Mouse (Mus musculus): ENCODE results near the gene Tgfbr1. TPM values are rescaled to one million over a fixed set of nuclear protein-coding genes. Genes with fewer than 3 reads are reported as not detected.

The Tgfbr1 gene
- polyA plus RNA-seq, 1 experiment, result 5.6 TPM

- no peak overlapping the region for H3K27ac ChIP-seq (ENCODE audit: control insufficient read depth, insufficient read depth, low read depth, low read length, poor library complexity)
- no peaks in the 10 kb centered on the region; the same call in 1 of the 2 replicates for H3K4me1 ChIP-seq (ENCODE audit: control insufficient read depth, insufficient read depth, low read length)
- TF ChIP-seq CTCF (IDR thresholded peaks at IDR 0.05; ENCODE audit: control insufficient read depth, insufficient read depth, low read length) (no peak), POLR2A (IDR thresholded peaks at IDR 0.05; ENCODE audit: borderline replicate concordance, control insufficient read depth, low read depth, low read length) (no peak)
- 87% methylated on average over 13 of the region's 13 CpGs for WGBS
- H3K4me3 ChIP-seq (replicated peaks; ENCODE audit: control insufficient read depth, low read depth, low read length), result no peak overlapping the region
These were observed 22.5 kb upstream of the Tgfbr1 start for GRCm38 (mm10) chr4:47330378-47331052.

DNA sequence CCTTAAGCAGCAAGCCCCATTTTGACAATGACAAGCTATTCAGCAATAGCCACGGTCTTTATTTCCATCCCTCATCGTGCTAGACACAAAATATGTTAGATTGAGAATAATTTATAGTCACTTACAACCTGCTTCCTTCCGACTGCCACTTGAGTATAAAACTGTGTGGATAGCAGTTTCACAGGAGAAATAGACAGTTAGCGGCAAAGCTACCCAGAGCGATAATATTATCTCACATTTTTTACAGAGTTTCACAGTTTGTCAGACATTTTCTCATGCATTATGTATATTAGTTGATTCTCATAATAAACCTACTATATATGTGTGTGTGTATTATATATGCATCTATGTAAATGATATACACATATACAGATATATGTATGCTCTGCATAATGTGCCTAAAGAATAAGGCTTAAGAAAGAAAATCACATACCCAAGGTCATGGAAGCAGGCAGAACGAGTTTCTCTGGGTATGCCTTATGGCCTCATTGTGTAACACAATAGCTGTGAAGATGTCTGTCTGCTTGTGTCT lies 20.1 kb upstream of the Tgfbr1 start:
- TF ChIP-seq POLR2A (IDR thresholded peaks at IDR 0.05; ENCODE audit: borderline replicate concordance, control insufficient read depth, low read depth, low read length) (no peak), CTCF (IDR thresholded peaks at IDR 0.05; ENCODE audit: control insufficient read depth, insufficient read depth, low read length) (no peak)
- no peaks in the 10 kb centered on the region; the same call in 1 of the 2 replicates for H3K4me1 ChIP-seq (ENCODE audit: control insufficient read depth, insufficient read depth, low read length)
- no peak overlapping the region for H3K27ac ChIP-seq (ENCODE audit: control insufficient read depth, insufficient read depth, low read depth, low read length, poor library complexity)
- 69% methylated on average over 6 of the region's 6 CpGs for WGBS
- H3K4me3 ChIP-seq (replicated peaks; ENCODE audit: control insufficient read depth, low read depth, low read length), result no peak overlapping the region

GRCm38 (mm10) chr4:47333541-47333940 lies 19.5 kb upstream of the Tgfbr1 start:
- 50% methylated on average over 3 of the region's 3 CpGs for WGBS
- H3K27ac ChIP-seq (ENCODE audit: control insufficient read depth, insufficient read depth, low read depth, low read length, poor library complexity), result no peak overlapping the region
- H3K4me3 ChIP-seq (replicated peaks; ENCODE audit: control insufficient read depth, low read depth, low read length), result no peak overlapping the region
- TF ChIP-seq CTCF (IDR thresholded peaks at IDR 0.05; ENCODE audit: control insufficient read depth, insufficient read depth, low read length) (no peak), POLR2A (IDR thresholded peaks at IDR 0.05; ENCODE audit: borderline replicate concordance, control insufficient read depth, low read depth, low read length) (no peak)
- H3K4me1 ChIP-seq (ENCODE audit: control insufficient read depth, insufficient read depth, low read length), result no peaks in the 10 kb centered on the region; the same call in 1 of the 2 replicates

DNA sequence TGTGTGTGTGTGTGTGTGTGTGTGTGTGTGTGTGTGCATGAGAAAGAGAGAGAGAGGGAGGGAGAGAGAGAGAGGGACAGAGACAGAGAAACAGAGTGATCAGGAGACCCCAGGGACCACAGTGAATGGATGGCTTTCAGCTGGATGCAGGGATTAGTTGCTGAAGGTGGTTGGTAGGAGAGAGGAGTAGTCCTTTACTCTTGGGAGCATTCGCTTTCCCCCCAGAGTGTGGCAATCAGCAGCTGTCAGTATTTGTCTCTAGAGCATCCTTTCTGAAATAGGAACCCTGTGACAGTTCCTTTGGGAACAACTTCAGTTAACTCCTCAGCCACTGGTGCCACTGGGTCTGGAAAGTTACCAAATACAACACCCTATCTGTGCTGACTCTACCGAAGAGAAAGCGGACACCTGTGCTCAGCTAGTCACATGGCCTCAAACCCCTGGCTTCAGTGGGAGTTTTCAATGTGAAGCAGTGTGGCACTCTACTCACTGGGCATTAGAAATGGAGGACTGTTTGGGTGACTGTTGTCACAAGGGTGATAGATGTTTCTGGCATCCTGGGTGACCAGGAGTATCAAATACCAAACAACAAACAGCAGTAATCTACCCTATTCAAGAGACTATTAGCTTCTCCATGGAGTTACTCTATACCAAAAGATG lies 16.0 kb upstream of the Tgfbr1 start:
- TF ChIP-seq POLR2A (IDR thresholded peaks at IDR 0.05; ENCODE audit: borderline replicate concordance, control insufficient read depth, low read depth, low read length) (no peak), CTCF (IDR thresholded peaks at IDR 0.05; ENCODE audit: control insufficient read depth, insufficient read depth, low read length) (no peak)
- no peaks in the 10 kb centered on the region; the same call in 1 of the 2 replicates for H3K4me1 ChIP-seq (ENCODE audit: control insufficient read depth, insufficient read depth, low read length)
- no peak overlapping the region for H3K4me3 ChIP-seq (replicated peaks; ENCODE audit: control insufficient read depth, low read depth, low read length)
- 78% methylated on average over 3 of the region's 3 CpGs for WGBS
- no peak overlapping the region for H3K27ac ChIP-seq (ENCODE audit: control insufficient read depth, insufficient read depth, low read depth, low read length, poor library complexity)

DNA sequence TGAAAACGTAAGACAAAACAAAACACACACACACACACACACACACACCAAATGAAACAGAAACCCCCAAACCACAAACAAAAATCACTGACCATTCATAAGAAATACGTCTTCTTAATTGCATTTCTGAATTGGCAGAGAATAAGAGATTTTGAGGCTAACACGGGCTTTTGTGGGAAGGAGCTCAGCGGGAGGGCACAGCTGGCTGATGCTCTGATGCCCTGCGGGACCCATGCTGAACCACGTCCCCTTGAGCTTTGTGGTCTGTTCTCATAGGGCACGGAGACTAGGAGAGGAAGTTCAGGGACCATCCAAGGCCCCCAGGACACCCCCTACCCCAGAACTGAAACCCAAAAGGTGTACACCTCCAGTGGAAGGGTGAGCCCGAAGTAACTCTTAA lies 10.4 kb upstream of the Tgfbr1 start:
- H3K4me1 ChIP-seq (ENCODE audit: control insufficient read depth, insufficient read depth, low read length), result no peaks in the 10 kb centered on the region
- H3K27ac ChIP-seq (ENCODE audit: control insufficient read depth, insufficient read depth, low read depth, low read length, poor library complexity), result no peak overlapping the region
- no peak overlapping the region for H3K4me3 ChIP-seq (replicated peaks; ENCODE audit: control insufficient read depth, low read depth, low read length)
- TF ChIP-seq POLR2A (IDR thresholded peaks at IDR 0.05; ENCODE audit: borderline replicate concordance, control insufficient read depth, low read depth, low read length) (no peak), CTCF (IDR thresholded peaks at IDR 0.05; ENCODE audit: control insufficient read depth, insufficient read depth, low read length) (no peak)
- 33% methylated on average over 8 of the region's 8 CpGs for WGBS

DNA sequence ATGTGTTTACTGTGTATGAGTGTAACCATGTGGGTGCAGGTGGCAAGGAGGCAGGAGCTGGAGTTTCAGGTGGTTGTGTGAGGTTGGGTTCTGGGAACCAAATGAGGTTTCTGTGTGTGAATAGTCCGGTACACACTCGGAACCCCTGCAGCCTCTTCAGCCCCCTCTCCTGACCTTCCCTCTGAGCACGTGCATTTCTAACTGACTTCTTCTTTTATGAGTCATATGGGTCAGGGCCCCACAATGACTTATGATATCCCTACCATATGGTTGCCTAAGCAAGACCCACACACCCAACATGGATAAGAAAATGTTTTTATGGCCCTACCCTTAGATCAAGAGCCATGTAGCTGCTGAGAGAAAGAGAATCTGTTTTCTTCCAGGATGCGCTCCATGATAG lies 6.0 kb upstream of the Tgfbr1 start:
- Histone ChIP-seq H3K27ac (ENCODE audit: control insufficient read depth, insufficient read depth, low read depth, low read length, poor library complexity) (no peak overlapping the region), H3K4me3 (replicated peaks; ENCODE audit: control insufficient read depth, low read depth, low read length) (no peak overlapping the region), H3K4me1 (ENCODE audit: control insufficient read depth, insufficient read depth, low read length) (no peaks in the 10 kb centered on the region)
- WGBS, result 31% methylated on average over 4 of the region's 4 CpGs
- TF ChIP-seq POLR2A (IDR thresholded peaks at IDR 0.05; ENCODE audit: borderline replicate concordance, control insufficient read depth, low read depth, low read length) (no peak), CTCF (IDR thresholded peaks at IDR 0.05; ENCODE audit: control insufficient read depth, insufficient read depth, low read length) (no peak)

DNA sequence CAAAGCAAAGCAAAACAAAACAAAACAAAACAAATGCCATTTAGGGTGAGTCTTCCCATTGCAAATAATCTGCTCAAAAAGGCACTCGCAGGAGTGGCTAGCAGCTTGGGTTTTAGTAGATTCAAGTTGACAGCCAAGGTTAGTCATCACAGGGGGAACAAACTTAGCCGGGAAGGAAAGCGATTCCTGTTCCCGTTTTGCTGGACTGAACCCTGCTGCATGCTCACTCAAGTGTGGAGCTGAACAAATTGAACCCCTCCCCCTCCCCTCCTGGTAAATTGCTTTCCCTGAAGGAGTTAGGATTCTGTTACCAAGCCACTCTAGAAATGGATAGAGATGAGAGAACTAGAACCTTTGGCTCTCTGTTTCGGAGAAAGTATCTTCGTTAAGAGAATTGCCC lies 3.3 kb upstream of the Tgfbr1 start:
- 34% methylated on average over 6 of the region's 6 CpGs for WGBS
- Histone ChIP-seq H3K4me3 (replicated peaks; ENCODE audit: control insufficient read depth, low read depth, low read length) (no peak overlapping the region), H3K4me1 (ENCODE audit: control insufficient read depth, insufficient read depth, low read length) (no peaks in the 10 kb centered on the region), H3K27ac (ENCODE audit: control insufficient read depth, insufficient read depth, low read depth, low read length, poor library complexity) (no peak overlapping the region)
- TF ChIP-seq POLR2A (IDR thresholded peaks at IDR 0.05; ENCODE audit: borderline replicate concordance, control insufficient read depth, low read depth, low read length), result no peak
- no peak for TF ChIP-seq CTCF (IDR thresholded peaks at IDR 0.05; ENCODE audit: control insufficient read depth, insufficient read depth, low read length)

DNA sequence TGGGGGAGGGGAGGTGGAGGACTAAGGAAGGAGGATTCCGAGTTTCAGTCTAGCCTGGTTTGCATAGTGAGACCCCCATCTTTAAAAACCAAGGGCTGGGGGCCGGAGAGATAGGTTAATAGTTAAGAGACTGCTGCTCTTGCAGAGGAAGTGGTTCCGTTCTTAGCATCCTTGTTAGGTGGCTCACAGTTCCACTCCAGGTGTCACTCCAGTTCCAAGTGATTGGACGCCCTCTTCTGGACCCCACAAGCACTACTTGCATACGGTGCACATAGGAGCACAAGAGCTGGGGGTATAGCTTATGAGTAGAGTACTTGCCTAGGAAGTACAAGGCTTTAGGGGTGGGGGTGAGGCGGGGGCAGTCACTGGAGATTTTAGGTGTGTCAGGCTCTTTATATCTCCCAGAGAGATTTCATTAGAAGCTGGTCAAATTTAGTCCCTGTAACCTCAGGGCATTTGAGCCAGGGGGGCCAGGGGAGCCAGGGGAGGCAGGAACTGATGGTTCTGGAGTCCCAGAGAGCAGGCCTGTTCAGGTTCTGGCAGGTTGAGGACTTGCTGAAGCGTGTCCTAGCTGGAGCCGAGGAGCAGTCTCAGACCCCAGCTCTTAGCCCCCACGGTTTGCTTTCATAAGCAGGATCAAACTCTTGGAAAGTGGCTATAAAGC lies 1.5 kb upstream of the Tgfbr1 start:
- Histone ChIP-seq H3K4me1 (ENCODE audit: control insufficient read depth, insufficient read depth, low read length) (no peaks in the 10 kb centered on the region), H3K27ac (ENCODE audit: control insufficient read depth, insufficient read depth, low read depth, low read length, poor library complexity) (no peak overlapping the region), H3K4me3 (replicated peaks; ENCODE audit: control insufficient read depth, low read depth, low read length) (no peak overlapping the region)
- TF ChIP-seq CTCF (IDR thresholded peaks at IDR 0.05; ENCODE audit: control insufficient read depth, insufficient read depth, low read length) (peak; percentile 79), POLR2A (IDR thresholded peaks at IDR 0.05; ENCODE audit: borderline replicate concordance, control insufficient read depth, low read depth, low read length) (no peak)
- WGBS, result 23% methylated on average over 9 of the region's 9 CpGs

Data from bone marrow, adult 2 months (tissue).